Mouse (Mus musculus): ENCODE measurements around the gene H2al3. TPM values are rescaled to one million over a fixed set of nuclear protein-coding genes. Genes with fewer than 3 reads are reported as not detected.

Gene H2al3
- total RNA-seq (2014; fragmentation: Nextera tagmentation) (not detected in 2 replicates), total RNA-seq (2017) (not detected in 2 replicates)

GRCm38 (mm10) chrX:9849403-9849802 is at the start of gene H2al3:
Gene H2al3 (plus strand): TSS chrX:9849703.
- no peak for ATAC-seq (replicated peaks; ENCODE audit: poor library complexity, severe bottlenecking)

GRCm38 (mm10) chrX:9810101-9810500 is 39.4 kb upstream of the H2al3 start:
- no peak for ATAC-seq (replicated peaks; ENCODE audit: poor library complexity, severe bottlenecking)

GRCm38 (mm10) chrX:9812469-9812868 is 37.0 kb upstream of the H2al3 start:
- ATAC-seq (replicated peaks; ENCODE audit: poor library complexity, severe bottlenecking): no peak

- ATAC-seq (replicated peaks; ENCODE audit: poor library complexity, severe bottlenecking): no peak
Measured at GRCm38 (mm10) chrX:9834779-9835178, 14.7 kb upstream of the H2al3 start.

- ATAC-seq (replicated peaks; ENCODE audit: poor library complexity, severe bottlenecking): no peak
Measured at GRCm38 (mm10) chrX:9846628-9847027, 2.9 kb upstream of the H2al3 start, which contains the start of gene Hypm. Gene Hypm (plus strand): TSS chrX:9846928.

GRCm38 (mm10) chrX:9861859-9862258 is 12.4 kb downstream of the H2al3 start:
- ATAC-seq (replicated peaks; ENCODE audit: poor library complexity, severe bottlenecking): no peak

- no peak for ATAC-seq (replicated peaks; ENCODE audit: poor library complexity, severe bottlenecking)
Measured at GRCm38 (mm10) chrX:9875519-9875918, 26.0 kb downstream of the H2al3 start.

- no peak for ATAC-seq (replicated peaks; ENCODE audit: poor library complexity, severe bottlenecking)
Measured at GRCm38 (mm10) chrX:9885322-9885721, 35.8 kb downstream of the H2al3 start, which contains the start of gene Sytl5. Gene Sytl5 (plus strand): TSS chrX:9885622.

Other genes with a start within 250 kb of the H2al3 start
- 31.5 and 36.6 TPM in 2 replicates for gene Dynlt3, start 186.7 kb upstream of the H2al3 start, total RNA-seq (2014; fragmentation: Nextera tagmentation)
- 69.8 and 76.0 TPM in 2 replicates for gene Dynlt3, start 186.7 kb upstream of the H2al3 start, total RNA-seq (2017)
- gene Hypm, start 2.8 kb upstream of the H2al3 start, total RNA-seq (2014; fragmentation: Nextera tagmentation): not detected in 2 replicates
- gene Hypm, start 2.8 kb upstream of the H2al3 start, total RNA-seq (2017): not detected in 2 replicates
- gene Sytl5, start 35.9 kb downstream of the H2al3 start, total RNA-seq (2014; fragmentation: Nextera tagmentation): not detected in 2 replicates
- not detected in 2 replicates for gene Sytl5, start 35.9 kb downstream of the H2al3 start, total RNA-seq (2017)

All from granulocyte monocyte progenitor cell, adult 5-6 weeks (primary cell).